Mouse (Mus musculus): ENCODE measurements around the gene Vps4b. TPM values are rescaled to one million over a fixed set of nuclear protein-coding genes. Genes with fewer than 3 reads are reported as not detected.

Gene Vps4b
- total RNA-seq (2021) = 87.3 and 92.2 TPM in 2 replicates
- long read RNA-seq, experiment 1, full-length matches to known transcripts = 94 of 99 reads
- long read RNA-seq, experiment 1, partial matches to known transcripts = 1 of 99 reads
- long read RNA-seq, experiment 1, other reads (novel, unspliced or antisense) = 4 of 99 reads
- long read RNA-seq, experiment 2, full-length matches to known transcripts = 42 of 46 reads
- long read RNA-seq, experiment 2, partial matches to known transcripts = 2 of 46 reads
- long read RNA-seq, experiment 2, other reads (novel, unspliced or antisense) = 2 of 46 reads

DNA sequence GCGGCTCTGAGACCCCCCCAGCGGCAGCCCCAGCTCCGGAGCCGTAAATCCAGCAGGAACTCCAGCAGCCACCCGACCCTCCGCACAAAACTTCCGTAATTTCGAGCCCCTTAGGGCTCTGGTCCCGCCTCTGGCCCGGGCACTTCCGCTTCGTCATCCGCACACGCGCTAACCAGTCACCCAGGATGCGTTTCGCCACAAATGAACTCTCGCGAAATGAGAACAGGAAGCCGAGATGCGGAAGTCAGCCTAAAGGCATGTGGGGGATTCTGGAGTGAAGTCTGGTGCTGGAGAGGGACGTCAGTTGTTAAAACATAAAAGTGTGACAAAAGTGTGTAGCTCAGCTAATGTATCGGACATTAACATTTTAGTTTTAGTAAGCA lies at the start of gene Vps4b:
TSS of gene Vps4b (minus strand) at position 187 of the 383 bp plus-strand sequence.
- peak; percentile 94 for DNase-seq

DNA sequence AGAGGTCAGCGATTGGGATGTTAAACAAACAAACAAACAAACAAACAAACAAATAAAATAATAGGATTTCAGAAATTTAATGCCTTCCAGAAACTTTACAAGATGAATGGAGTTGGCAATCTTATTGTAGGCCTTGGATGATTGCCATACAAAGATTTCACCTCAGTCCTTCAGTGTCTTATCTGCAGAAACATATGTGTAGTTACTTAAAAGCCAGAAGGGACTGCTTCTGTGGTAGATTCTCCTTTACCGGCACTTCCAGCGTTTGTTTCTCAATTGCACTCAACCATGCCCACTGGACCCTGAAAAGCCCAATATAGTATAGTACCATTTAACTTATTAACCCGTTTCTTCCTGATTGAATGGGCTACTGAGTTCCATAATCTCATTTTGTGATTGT lies 32.3 kb upstream of the Vps4b start:
- no peak for DNase-seq

DNA sequence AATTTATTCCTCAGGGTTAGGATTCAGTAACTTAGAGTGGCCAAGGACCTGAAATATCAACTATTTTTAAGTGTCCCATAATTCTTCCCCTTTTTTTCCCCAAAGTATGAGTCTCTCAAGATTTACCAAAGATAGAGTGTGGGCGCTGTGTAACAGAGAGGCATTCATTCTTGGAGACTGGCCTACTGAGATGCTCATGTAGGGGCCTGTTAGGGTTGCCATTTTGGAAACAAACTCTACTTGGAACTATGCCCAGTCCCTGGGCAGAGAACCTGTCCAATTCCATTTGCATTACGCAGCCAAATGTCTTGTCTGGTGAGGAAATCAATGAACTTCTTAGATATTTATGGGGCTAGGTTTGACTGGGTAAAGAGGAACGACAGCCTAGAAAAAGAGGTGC lies 25.8 kb upstream of the Vps4b start:
- no peak for DNase-seq

DNA sequence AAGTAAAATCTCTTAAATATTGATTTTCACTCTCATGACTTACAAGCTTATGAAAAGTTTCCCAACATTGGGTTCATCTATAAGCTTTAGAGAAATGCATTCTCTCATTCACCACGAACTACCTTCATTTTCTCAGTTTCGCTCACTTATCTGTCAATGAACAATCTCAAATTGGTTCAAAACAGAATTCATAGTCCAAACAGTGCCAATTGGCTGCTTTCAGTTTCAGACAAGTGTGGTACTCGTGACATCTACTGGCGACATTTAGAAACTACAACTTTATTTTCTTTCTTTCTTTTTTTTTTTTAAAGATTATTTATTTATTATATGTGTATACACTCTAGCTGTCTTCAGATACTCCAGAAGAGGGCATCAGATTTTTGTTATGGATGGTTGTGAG lies 21.8 kb upstream of the Vps4b start:
- peak; percentile 7 for DNase-seq

DNA sequence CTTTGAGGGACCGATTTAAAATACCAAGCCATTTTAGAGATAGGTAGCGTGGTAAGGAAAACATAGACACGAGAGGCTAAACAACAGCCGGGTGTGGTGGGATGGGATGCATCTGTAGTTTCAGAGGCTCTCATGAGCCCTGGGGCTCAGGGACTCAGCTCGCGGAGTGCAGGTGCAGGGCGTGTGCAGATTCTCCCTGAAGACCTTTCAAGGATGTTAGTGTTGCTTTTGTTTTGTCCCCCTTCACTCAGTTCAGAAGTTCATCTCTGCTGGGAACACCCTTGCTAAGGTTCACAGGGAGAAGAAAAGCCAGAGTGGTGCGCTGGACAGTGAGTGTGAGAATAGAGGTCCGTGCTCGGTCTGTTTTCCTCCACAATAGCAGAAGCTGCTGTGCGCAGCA lies 20.2 kb upstream of the Vps4b start:
- no peak for DNase-seq

DNA sequence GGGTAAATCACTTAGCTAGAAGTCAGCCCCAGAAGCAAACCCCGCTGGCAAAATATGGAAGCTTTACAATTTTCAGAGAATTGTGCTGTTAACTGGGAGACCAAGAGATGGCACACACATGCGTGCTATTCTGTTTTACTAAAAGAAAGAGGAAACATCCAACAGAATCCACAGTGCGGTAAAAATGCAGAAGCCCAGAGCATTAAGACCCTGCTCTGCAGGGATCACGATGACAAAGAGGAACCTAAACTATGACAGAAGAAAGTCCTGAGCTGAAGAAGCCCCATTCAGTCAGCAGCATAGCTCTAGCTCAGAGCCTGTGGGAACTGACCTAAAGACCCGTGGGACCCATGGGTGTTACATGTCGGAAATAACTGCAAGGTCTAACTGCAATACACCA lies 18.7 kb upstream of the Vps4b start:
- no peak for DNase-seq

DNA sequence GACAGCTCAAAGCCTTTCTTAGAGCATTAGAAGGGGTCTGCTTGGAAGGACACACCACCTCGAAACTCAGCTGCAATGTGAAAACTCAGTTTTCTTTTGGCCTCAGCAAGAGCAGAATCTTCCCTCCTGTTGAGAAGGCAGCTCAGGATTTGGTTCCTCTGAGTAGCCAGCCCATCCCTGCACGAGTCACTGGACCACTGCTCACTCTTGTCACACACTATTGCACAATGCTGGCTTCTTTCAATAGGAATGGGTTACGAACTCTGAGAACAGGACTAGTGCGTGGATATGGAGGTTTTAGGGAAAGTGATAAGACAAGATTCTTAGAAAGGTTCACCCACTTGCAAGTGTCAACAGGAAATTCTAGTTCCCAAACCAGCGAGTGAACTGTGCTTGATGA lies 18.3 kb upstream of the Vps4b start:
- no peak for DNase-seq

DNA sequence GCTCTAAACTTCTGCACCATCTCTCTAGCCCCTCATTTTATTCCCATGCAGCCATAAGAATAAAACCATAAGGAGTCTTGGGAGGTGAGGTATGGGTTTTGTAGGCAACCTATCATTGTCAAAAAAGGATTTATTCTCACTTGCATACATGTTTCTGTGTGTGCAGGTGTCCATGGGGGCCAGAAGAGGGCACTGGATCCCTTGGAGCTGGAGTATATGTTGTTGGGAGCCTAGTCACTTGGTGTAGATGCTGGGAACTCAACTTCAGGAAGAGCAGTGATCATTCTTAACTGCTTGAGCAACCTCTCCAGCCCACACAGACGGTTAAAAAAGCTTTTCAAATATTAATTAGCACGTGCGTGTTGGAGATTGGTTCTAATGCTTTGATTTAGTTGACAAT lies 3.4 kb upstream of the Vps4b start:
- DNase-seq = no peak

DNA sequence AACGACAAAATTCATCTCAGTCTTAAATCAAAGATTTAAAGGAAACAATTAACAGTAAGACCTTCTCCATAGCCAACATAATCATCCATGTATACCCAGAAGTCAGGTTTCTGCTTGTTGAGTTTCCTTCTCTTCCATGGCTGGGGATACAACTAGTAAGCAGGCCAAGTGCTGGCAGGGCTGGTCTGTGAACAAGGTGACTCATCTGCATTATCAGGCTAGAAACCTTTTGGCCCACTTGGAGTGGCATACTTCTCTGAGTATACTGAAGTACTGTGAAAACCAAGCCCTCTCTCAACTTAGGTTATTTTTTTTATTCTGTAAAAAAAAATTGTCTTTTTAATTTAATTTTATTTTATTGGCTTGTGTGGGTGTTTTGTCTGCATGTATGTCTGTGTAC lies 2.9 kb upstream of the Vps4b start:
- no peak for DNase-seq

DNA sequence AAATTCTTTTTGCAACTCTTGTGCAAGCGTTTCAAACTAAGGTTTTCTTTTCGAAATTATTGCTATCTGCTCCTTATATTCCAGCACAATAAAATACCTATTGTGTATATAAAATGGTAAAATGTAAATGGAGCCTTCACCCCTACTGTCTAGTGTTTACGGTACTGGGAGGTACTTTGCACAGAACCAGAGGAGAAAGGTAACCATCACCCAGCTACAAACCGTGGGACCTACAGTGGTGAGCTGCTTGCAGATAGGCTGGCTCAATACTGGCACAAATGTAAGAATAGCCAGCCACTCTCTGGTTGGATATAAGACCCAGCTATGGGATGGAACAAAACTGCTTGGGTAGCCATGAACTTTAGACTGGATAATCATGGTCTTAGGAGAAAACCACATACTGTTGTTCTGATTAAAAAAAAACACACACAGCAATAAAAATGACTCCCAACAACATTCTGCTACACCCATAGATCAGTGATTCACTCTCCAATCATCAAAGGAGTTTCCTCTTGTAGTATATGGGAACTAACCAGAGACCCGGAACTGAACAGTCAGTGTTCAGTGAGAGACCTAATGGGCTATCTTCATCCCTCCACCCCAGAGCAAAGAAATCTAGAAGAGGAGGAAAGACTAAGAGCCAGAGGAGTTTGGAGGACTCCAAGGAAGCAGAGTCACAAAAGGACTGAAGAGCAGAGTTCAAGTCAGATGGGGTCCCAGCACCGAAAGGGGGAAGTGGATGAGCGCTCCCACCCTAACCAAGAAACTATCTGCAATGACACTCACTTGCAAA lies 655 bp upstream of the Vps4b start:
- no peak for DNase-seq

DNA sequence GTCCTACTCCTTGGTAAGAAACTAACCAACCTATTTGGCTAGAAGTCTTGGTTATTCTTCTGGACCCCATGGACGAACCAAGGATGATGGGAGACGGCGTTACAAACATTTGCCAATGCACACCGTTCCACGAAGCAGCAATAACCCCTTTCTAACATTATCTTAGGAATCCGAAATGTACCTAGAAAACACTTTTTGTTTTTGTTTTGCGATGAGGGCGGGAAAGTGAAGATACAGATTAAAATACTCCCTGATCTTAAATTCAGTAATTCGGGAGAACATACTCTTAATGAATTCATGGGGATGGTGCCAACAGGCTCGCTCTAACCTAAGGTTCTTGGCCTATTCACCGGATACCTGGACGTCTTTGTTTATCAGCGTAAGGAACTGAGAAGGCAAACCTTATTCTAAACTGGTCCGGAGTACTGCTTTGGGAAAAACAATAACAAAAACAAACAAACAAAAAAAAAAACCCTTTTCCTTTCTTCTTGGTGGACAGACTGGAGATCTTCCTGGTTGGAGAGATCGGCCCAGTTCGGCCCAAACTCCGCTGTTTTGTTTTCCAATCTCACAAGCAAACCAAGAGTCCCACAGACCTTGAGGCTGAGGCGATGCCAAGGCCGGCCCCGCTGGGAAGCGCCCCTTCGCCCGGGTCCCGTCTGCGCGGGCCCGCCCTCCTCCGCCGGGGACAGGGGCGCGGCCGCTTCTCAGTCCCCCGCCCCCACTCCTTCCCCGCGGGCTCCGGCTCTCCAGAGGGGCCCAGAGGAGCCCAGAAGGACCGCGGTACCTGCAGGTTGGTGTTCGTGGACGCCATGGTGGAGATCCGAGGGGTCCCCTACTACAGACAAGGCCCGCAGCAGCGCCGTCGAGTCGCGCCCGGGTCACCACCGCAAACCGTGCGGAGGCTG lies 640 bp downstream of the Vps4b start:
- DNase-seq = peak; percentile 80

DNA sequence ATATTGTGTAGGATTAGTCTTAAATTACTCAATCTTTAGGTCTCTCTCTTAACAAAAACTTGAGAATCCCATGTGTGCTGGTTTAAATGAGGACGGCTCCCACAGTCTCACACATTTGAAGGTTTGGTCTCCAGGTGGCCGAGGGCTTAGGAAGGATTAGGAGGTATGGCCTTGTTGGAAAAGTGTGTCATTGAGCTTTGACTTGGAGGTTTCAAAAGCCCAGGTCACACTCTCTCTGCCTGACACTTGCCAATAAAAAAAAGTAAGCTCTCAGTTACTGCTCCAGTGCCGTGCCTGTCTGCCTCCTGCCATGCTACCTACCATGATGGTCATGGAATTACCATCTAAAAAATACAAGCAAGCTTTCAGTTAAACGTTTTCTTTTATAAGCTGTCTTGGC lies 21.6 kb downstream of the Vps4b start:
- DNase-seq = no peak

DNA sequence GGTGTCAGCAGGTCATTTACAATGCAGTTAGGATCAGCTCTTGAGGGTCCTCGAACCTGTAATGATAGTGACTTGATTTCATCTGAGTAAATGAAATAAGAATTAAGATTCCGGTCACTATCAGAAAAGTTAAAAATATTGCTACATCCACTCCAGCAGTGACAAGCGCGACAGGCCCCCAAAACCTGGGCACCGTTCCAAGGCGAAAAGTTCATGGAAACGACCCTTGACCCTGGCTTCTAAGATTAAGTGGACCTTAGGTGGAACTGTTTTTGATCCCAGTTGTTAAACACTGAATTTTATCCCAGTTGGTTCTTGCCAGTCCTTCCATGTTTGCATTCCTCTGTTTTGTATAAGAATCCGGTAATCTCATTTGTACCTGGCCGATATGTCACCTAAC lies 22.4 kb downstream of the Vps4b start:
- peak; percentile 49 for DNase-seq

DNA sequence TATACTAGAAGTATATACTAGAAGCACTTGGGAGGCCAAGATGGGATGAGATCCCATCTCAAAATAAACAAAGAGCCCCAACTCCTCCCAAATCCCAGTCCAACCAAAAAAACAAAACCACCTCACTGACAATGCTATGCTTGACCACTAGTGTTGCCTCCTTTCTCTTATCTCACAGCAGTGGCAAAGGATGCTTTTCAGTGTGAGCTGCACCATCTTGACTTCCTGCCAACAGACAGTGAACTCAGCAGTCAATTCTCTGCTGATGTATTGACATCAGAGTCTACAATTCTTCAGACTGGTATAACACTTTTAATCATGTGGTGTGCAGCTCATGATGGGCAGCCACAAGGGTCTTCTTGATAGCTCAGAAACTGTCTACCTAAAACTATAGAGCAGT lies 27.8 kb downstream of the Vps4b start:
- DNase-seq = no peak

DNA sequence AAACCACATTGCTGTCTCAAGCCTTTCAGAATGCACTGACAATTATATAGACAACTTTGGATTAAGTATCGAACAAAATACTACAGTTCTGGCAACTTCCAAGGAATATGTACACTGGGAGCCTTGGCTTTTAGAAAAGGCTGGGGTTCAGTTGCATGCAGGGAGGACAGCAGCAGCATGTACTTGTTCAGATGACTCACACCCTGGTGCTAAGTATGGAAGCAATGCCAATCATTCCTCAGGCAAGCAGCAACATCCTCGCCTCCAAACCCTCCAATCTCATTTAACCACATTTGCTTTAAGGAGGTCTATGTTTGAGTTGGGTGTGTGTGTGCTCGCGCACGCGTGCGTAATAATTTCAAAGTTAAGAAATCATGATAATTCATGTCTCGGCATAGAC lies 30.8 kb downstream of the Vps4b start:
- no peak for DNase-seq

DNA sequence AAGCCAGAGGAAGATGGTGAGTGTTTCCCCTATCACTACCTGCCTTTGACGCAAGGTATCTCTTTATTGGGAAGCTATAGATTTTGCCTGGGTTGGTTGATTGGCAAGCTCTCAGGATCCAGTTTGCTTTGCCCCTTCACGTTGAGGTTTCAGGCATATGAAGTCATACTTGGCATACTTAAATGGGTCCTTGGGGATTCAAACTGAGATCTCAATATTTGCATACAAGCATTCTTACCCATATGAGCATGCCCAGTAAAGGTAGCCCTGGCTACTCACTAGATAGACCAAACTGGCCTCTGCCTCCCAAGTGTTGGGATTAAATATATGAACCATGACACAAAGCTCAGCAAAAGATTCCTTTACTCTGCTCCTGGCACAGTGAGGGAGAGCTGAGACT lies 31.7 kb downstream of the Vps4b start:
- no peak for DNase-seq

DNA sequence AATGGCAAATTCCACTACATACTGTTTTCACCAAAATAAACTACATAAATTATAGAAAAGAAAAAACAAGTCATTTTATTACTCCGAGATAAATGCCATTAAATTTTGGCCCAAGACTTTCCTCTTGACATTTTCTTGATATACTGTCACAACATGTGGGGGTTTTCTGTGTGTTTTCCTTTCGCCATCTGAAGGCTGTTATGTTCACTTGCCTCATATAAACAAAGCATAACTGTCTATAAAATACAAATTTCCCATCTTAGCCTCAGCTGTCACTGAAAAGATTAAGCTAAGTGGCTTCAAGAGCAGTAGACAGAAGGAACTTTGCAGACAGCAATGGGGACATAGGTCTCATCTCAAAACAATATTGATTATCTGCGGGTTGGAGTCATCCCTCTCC lies 32.2 kb downstream of the Vps4b start:
- DNase-seq = no peak

DNA sequence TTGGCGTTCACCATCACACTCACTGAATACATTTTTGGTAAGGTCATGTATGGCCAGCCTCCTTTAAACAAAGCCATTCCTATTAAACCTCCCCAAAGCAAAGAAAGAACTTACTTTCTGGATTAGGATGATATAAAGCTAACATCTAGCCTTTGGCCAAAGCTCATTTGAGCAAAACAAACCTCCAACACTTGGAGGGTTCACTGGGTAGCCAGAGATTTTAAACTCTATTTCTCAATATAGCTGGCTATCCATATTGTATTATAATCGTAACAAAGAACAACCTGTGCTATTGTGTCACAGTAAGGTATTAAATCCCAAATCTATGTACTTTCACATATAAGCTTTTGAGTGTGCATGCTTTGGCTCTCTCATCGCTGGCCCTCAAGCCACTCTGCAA lies 35.8 kb downstream of the Vps4b start:
- DNase-seq = no peak

DNA sequence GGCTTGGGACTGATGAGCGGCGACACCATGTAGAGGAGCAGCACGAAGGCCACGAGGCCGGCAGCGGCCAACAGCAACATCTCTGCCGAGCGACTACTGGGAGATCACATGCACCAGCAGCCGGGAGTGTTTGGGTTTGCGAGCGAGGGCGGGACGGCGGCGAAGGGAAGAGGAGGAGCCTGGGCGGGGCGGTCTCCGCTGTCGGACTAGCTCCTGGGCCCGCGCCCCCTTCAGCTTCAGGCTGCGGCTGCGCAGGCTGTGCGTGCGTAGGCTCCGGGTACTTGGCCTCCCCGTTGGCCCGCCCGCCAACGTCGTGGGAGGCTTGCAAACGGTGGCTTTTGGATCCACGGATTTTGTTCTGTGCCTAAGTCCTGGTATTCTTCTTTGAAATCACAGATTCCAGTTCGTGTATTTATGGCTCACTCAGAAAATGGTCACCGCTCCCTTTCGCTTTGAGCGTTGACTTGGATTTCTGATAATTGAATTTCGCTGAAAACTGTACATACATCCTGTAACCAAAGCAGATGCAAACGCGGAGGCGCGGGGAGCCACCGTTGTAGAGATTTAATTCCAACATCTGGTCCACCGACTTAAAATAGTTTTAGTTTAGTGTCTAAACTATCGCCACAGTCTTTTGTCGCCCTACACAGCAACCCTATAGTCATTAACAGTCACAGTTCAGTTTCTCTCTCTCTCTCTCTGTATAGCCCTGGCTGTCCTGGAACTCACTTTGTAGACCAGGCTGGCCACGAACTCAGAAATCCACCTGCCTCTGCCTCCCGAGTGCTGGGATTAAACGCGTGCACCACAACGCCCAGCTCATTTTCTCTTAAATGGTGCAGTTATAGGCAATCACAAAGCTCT lies 36.7 kb downstream of the Vps4b start, which contains the start of gene Kdsr:
TSS of gene Kdsr (minus strand) at position 156 of the 864 bp plus-strand sequence.
- peak; percentile 99 for DNase-seq

DNA sequence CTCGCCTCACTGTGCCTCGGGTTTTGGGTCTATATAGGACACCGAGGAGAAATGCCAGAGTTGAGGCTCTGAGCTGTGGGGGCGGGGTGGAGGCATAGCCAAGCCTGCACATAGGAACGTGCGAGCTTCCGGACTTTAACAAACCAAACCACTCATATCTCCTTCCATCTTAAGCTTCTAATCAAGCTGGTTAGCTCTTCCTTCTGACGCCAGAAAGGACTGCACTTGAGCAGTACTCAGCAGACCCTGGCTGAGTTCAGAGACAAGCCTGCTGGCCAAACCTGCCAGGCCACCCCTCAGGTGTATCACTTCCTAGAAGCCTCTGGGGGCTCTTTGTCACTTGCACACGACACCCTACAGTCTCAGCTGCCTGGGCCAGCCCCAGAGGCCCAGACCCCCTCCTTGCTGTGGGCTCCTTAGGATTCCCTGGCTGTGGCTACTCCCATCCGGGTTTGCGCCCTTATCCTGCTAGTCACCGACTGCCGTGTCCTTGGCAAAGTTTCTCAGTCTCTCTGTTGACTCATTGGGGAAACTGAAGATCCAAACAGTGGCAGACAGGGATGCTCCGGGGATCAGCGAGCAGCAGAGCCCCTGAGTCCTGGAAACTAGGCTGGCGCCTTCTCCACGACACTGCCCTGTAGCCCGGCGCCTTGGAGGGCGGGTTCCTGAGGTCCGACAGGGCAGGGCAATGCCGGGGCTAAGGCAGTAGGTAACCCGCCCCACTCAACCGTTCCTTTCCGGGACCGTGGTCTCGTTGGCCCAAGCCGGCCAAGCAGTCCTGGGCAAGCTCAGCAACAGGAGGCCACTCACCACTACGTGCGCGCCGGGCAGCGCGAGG lies 37.6 kb downstream of the Vps4b start:
- DNase-seq = peak; percentile 74

DNA sequence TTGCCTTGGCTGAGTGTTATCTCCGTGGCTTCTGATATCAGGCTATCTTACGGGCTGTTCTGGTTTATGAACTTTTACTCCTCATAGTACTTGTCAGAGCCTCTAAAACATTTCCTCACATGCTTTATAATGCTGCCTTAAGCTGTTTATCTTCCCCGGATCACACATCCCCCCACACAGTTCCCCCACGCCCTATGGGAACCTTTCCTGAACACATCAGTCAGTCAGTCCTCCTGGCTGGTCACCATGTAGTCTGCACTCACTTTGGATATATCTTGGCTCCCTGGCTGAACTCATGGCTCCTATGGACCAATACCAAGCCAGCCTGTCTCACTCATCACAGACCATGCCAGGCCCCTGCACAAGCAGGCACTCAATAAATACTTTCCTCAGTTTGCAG lies 39.9 kb downstream of the Vps4b start:
- DNase-seq = no peak

Data from adrenal gland, postnatal 14 days (tissue).